In genomic region chr6:49360420-49360819, GRCm38 (mm10) we compare ENCODE assay signal across 14 mouse cellular contexts. TPM values are rescaled to one million over a fixed set of nuclear protein-coding genes. Genes with fewer than 3 reads are reported as not detected.
DNase-seq lines count a peak whose midpoint lies in the region; TF ChIP-seq lines count a peak whose summit lies in the region.
"Had no signal": no experiment of that assay in that cellular context is flagged by ENCODE, and none has a peak within 500 bp of the region (broad histone marks: within the 10 kb centered on the region; RNA-seq: fewer than 3 reads in every experiment).

No protein-coding gene starts in this region.

- TF ChIP-seq CTCF in layer of hippocampus, adult 2 months (conservative IDR thresholded peaks at IDR 0.05): peak; percentile 53
- TF ChIP-seq CTCF in brain, embryonic 14.5 days (IDR thresholded peaks at IDR 0.05; ENCODE audit: borderline replicate concordance, extremely low read depth, insufficient read depth, insufficient read length): peak; percentile 6; the same call in 1 of the 2 replicates

- no peak overlapping the region for H3K4me3 ChIP-seq in layer of hippocampus, adult 2 months
- H3K4me3 ChIP-seq: erythroblast, embryonic 14.5 days; heart, embryonic 12.5 days; hindbrain, embryonic 13.5 days had no signal

- DNase-seq in embryo, embryonic 11 days: peak; percentile 11
- no peak for DNase-seq in embryo, embryonic 10.5 days (ENCODE audit: low spot score)
- DNase-seq in layer of hippocampus, adult 2 months (ENCODE audit: low spot score in 2 of 2): no peak
- no peak for DNase-seq in layer of hippocampus, postnatal 14 days (ENCODE audit: low spot score in 2 of 2)
- DNase-seq in CD4-positive, CD25-positive, alpha-beta regulatory T cell, adult 2 months (ENCODE audit: low read depth, low spot score): peak; percentile 33
- DNase-seq in brain, embryonic 14.5 days (ENCODE audit: low read depth): no peak
- no peak for DNase-seq in urinary bladder, postnatal 10 days (ENCODE audit: low spot score)
- no peak for DNase-seq in ovary, postnatal 36 days (ENCODE audit: low spot score)
- DNase-seq: cerebellum, adult 9-11 months; lung, postnatal 36 days had no signal

- no peak for TF ChIP-seq POLR2A in brain, embryonic 14.5 days (IDR thresholded peaks at IDR 0.05; ENCODE audit: borderline replicate concordance, extremely low read depth, insufficient read depth, insufficient read length, poor library complexity, severe bottlenecking)

- no peak overlapping the region for H3K27ac ChIP-seq in layer of hippocampus, adult 2 months
- H3K27ac ChIP-seq: hindbrain, embryonic 13.5 days had no signal

RNA-seq across cellular contexts. Expression of gene Fam221a, which starts 7.1 kb away (rescaled TPM):
- 1 to 10 TPM in 1 of 2 experiments, under 1 TPM in 1; 0.91 to 1.0 TPM for total RNA-seq in layer of hippocampus, adult 2 months (2021)
- 1 to 10 TPM; 1.1 to 1.2 TPM for total RNA-seq in layer of hippocampus, postnatal 14 days (2021)
- polyA plus RNA-seq in brain, embryonic 14.5 days (2012; rRNA removed): 6.5 and 7.0 TPM in 2 replicates

RNA-seq across cellular contexts. Expression of gene Stk31, which starts 35.0 kb away (rescaled TPM):
- 1 to 10 TPM; 1.1 to 1.2 TPM for total RNA-seq in layer of hippocampus, adult 2 months (2021)
- total RNA-seq in layer of hippocampus, postnatal 14 days (2021): 1 to 10 TPM; 1.2 to 1.6 TPM
- polyA plus RNA-seq in brain, embryonic 14.5 days (2012; rRNA removed): 0.03 and 0.11 TPM in 2 replicates
- total RNA-seq: liver, adult 2 months had no signal
- polyA plus RNA-seq: erythroblast, embryonic 14.5 days; liver, adult 2 months had no signal

RNA-seq across cellular contexts. Expression of gene Ccdc126, which starts 41.3 kb away (rescaled TPM):
- 1 to 10 TPM; 9.3 to 9.9 TPM for total RNA-seq in layer of hippocampus, adult 2 months (2021)
- total RNA-seq in layer of hippocampus, postnatal 14 days (2021): 1 to 10 TPM; 8.4 to 8.8 TPM
- polyA plus RNA-seq in brain, embryonic 14.5 days (2012; rRNA removed): 5.0 and 5.8 TPM in 2 replicates
- polyA plus RNA-seq: erythroblast, embryonic 14.5 days had no signal

Comparison
In these comparisons a context has a peak if more than half of its experiments do, and no peak if none do; other contexts are left out.
1. DNase-seq: peak in embryo, embryonic 11 days (single experiment) and CD4-positive, CD25-positive, alpha-beta regulatory T cell, adult 2 months (single experiment); none in embryo, embryonic 10.5 days (single experiment), layer of hippocampus, adult 2 months (0 of 2), layer of hippocampus, postnatal 14 days (0 of 2), brain, embryonic 14.5 days (single experiment), urinary bladder, postnatal 10 days (single experiment) and ovary, postnatal 36 days (single experiment).